Mouse (Mus musculus): ENCODE results near the gene Fut4. TPM values are rescaled to one million over a fixed set of nuclear protein-coding genes. Genes with fewer than 3 reads are reported as not detected.
A peak's percentile ranks its signal among the peaks of the same experiment; 100 is the strongest.

Fut4 gene
- polyA plus RNA-seq, 1 experiment, result 0.15 TPM

GRCm38 (mm10) chr9:14759261-14759660 lies 7.1 kb upstream of the Fut4 start:
- H3K27ac ChIP-seq (ENCODE audit: insufficient read depth, low read length), result no peak overlapping the region
- TF ChIP-seq POLR2A (IDR thresholded peaks at IDR 0.05; ENCODE audit: extremely low read depth, insufficient read depth, low read length) (no peak), CTCF (IDR thresholded peaks at IDR 0.05; ENCODE audit: extremely low read depth, insufficient read depth, low read length) (no peak)

GRCm38 (mm10) chr9:14758590-14758989 lies 6.4 kb upstream of the Fut4 start:
- H3K27ac ChIP-seq (ENCODE audit: insufficient read depth, low read length), result no peak overlapping the region
- no peak overlapping the region for H3K4me3 ChIP-seq (ENCODE audit: insufficient read depth, low read length)
- H3K4me1 ChIP-seq (ENCODE audit: control insufficient read depth, insufficient read depth, low read length), result no peaks in the 10 kb centered on the region
- TF ChIP-seq CTCF (IDR thresholded peaks at IDR 0.05; ENCODE audit: extremely low read depth, insufficient read depth, low read length) (no peak), POLR2A (IDR thresholded peaks at IDR 0.05; ENCODE audit: extremely low read depth, insufficient read depth, low read length) (no peak)

More at GRCm38 (mm10) chr9:14759261-14759660, 7.1 kb upstream of the Fut4 start:
- no peaks in the 10 kb centered on the region for H3K4me1 ChIP-seq (ENCODE audit: control insufficient read depth, insufficient read depth, low read length)
- no peak overlapping the region for H3K4me3 ChIP-seq (ENCODE audit: insufficient read depth, low read length)

- TF ChIP-seq CTCF (IDR thresholded peaks at IDR 0.05; ENCODE audit: extremely low read depth, insufficient read depth, low read length) (no peak), POLR2A (IDR thresholded peaks at IDR 0.05; ENCODE audit: extremely low read depth, insufficient read depth, low read length) (no peak)
- no peak overlapping the region for H3K27ac ChIP-seq (ENCODE audit: insufficient read depth, low read length)
- H3K4me3 ChIP-seq (ENCODE audit: insufficient read depth, low read length), result no peak overlapping the region
- no peaks in the 10 kb centered on the region for H3K4me1 ChIP-seq (ENCODE audit: control insufficient read depth, insufficient read depth, low read length)
Measured at GRCm38 (mm10) chr9:14754469-14754868, 2.3 kb upstream of the Fut4 start.

- H3K4me1 ChIP-seq (ENCODE audit: control insufficient read depth, insufficient read depth, low read length), result no peaks in the 10 kb centered on the region
- H3K27ac ChIP-seq (ENCODE audit: insufficient read depth, low read length), result no peak overlapping the region
- TF ChIP-seq CTCF (IDR thresholded peaks at IDR 0.05; ENCODE audit: extremely low read depth, insufficient read depth, low read length), result no peak
- no peak for TF ChIP-seq POLR2A (IDR thresholded peaks at IDR 0.05; ENCODE audit: extremely low read depth, insufficient read depth, low read length)
- no peak overlapping the region for H3K4me3 ChIP-seq (ENCODE audit: insufficient read depth, low read length)
Measured at GRCm38 (mm10) chr9:14753947-14754346, 1.8 kb upstream of the Fut4 start.

GRCm38 (mm10) chr9:14751503-14752000 lies 641 bp downstream of the Fut4 start:
- no peaks in the 10 kb centered on the region for H3K4me1 ChIP-seq (ENCODE audit: control insufficient read depth, insufficient read depth, low read length)
- TF ChIP-seq POLR2A (IDR thresholded peaks at IDR 0.05; ENCODE audit: extremely low read depth, insufficient read depth, low read length) (no peak), CTCF (IDR thresholded peaks at IDR 0.05; ENCODE audit: extremely low read depth, insufficient read depth, low read length) (no peak)
- no peak overlapping the region for H3K27ac ChIP-seq (ENCODE audit: insufficient read depth, low read length)
- H3K4me3 ChIP-seq (ENCODE audit: insufficient read depth, low read length), result peak overlapping the region; percentile 18

GRCm38 (mm10) chr9:14750901-14751502 lies 1.2 kb downstream of the Fut4 start:
- TF ChIP-seq CTCF (IDR thresholded peaks at IDR 0.05; ENCODE audit: extremely low read depth, insufficient read depth, low read length) (no peak), POLR2A (IDR thresholded peaks at IDR 0.05; ENCODE audit: extremely low read depth, insufficient read depth, low read length) (no peak)
- H3K4me1 ChIP-seq (ENCODE audit: control insufficient read depth, insufficient read depth, low read length), result no peaks in the 10 kb centered on the region
- H3K4me3 ChIP-seq (ENCODE audit: insufficient read depth, low read length), result peak overlapping the region; percentile 18; the same call in 1 of the 2 replicates
- H3K27ac ChIP-seq (ENCODE audit: insufficient read depth, low read length), result no peak overlapping the region

- H3K4me3 ChIP-seq (ENCODE audit: insufficient read depth, low read length), result no peak within 1 kb of the TSS
- H3K4me1 ChIP-seq (ENCODE audit: control insufficient read depth, insufficient read depth, low read length), result no peaks in the 10 kb centered on the region
- TF ChIP-seq CTCF (IDR thresholded peaks at IDR 0.05; ENCODE audit: extremely low read depth, insufficient read depth, low read length) (no peak), POLR2A (IDR thresholded peaks at IDR 0.05; ENCODE audit: extremely low read depth, insufficient read depth, low read length) (no peak)
- H3K27ac ChIP-seq (ENCODE audit: insufficient read depth, low read length), result no peak within 1 kb of the TSS
Measured at GRCm38 (mm10) chr9:14740151-14740924, 11.9 kb downstream of the Fut4 start, which contains the start of gene Piwil4. TSS of gene Piwil4 (minus strand) at chr9:14740733.

- Histone ChIP-seq H3K4me1 (ENCODE audit: control insufficient read depth, insufficient read depth, low read length) (no peaks in the 10 kb centered on the region), H3K27ac (ENCODE audit: insufficient read depth, low read length) (no peak overlapping the region), H3K4me3 (ENCODE audit: insufficient read depth, low read length) (no peak overlapping the region)
- TF ChIP-seq CTCF (IDR thresholded peaks at IDR 0.05; ENCODE audit: extremely low read depth, insufficient read depth, low read length), result no peak
- no peak for TF ChIP-seq POLR2A (IDR thresholded peaks at IDR 0.05; ENCODE audit: extremely low read depth, insufficient read depth, low read length)
Measured at GRCm38 (mm10) chr9:14739498-14740150, 12.6 kb downstream of the Fut4 start.

- Histone ChIP-seq H3K4me1 (ENCODE audit: control insufficient read depth, insufficient read depth, low read length) (no peaks in the 10 kb centered on the region), H3K27ac (ENCODE audit: insufficient read depth, low read length) (no peak overlapping the region), H3K4me3 (ENCODE audit: insufficient read depth, low read length) (no peak overlapping the region)
- TF ChIP-seq POLR2A (IDR thresholded peaks at IDR 0.05; ENCODE audit: extremely low read depth, insufficient read depth, low read length) (no peak), CTCF (IDR thresholded peaks at IDR 0.05; ENCODE audit: extremely low read depth, insufficient read depth, low read length) (no peak)
Measured at GRCm38 (mm10) chr9:14730941-14731541, 21.2 kb downstream of the Fut4 start.

Measured in cortical plate, adult 2 months (tissue).